Mouse (Mus musculus) kidney, embryonic 15.5 days (tissue): Measurements from ENCODE around the gene H2al1g. TPM values are rescaled to one million over a fixed set of nuclear protein-coding genes. Genes with fewer than 3 reads are reported as not detected.
"Not testable (repeated sequence)": the region's sequence is repeated elsewhere in the genome, so short reads cannot be mapped to it uniquely, and the experiment has no call there.

Experiments used
- ATAC-seq: fragments of 200-750 bp; cut with Nextera tagmentation; replicated peaks from 2 replicates; pipeline ENCODE4 v1.8.0; 2017; ENCODE audit warnings: moderate TSS enrichment; ENCODE audit not compliant: low FRiP score
- H3K27ac ChIP-seq: fragments of 300-500 bp; sonication (generic); 2 replicates; pipeline ENCODE4 v1.5.1; 2015; ENCODE audit warnings: mild to moderate bottlenecking, inconsistent platforms
- H3K27me3 ChIP-seq: fragments of 300-500 bp; sonication (generic); 2 replicates; pipeline ENCODE4 v1.6.1; 2015; ENCODE audit warnings: inconsistent platforms
- H3K36me3 ChIP-seq: fragments of 300-500 bp; sonication (generic); 2 replicates; pipeline ENCODE4 v1.6.1; 2015; ENCODE audit warnings: inconsistent platforms
- H3K4me1 ChIP-seq: fragments of 300-500 bp; sonication (generic); 2 replicates; pipeline ENCODE4 v1.6.1; 2015; ENCODE audit warnings: inconsistent platforms
- H3K4me2 ChIP-seq: fragments of 300-500 bp; sonication (generic); 2 replicates; pipeline ENCODE4 v1.6.1; 2015; ENCODE audit warnings: moderate library complexity, mild to moderate bottlenecking, inconsistent platforms
- H3K4me3 ChIP-seq: fragments of 300-500 bp; sonication (generic); replicated peaks from 2 replicates; pipeline ENCODE4 v1.5.1; 2015; ENCODE audit warnings: mild to moderate bottlenecking, inconsistent platforms
- H3K9ac ChIP-seq: fragments of 300-500 bp; sonication (generic); 2 replicates; pipeline ENCODE4 v1.6.1; 2015; ENCODE audit warnings: mild to moderate bottlenecking, inconsistent platforms
- H3K9me3 ChIP-seq: fragments of 300-500 bp; sonication (generic); replicated peaks from 2 replicates; pipeline ENCODE4 v1.6.1; 2016; ENCODE audit warnings: inconsistent platforms
- WGBS: fragments of 180-500 bp; shearing (Covaris S2); methylation state at CpG from one replicate; pipeline ENCODE4 v1.1.7; 2015; ENCODE audit warnings: mixed read lengths; 5-methylcytosine and 5-hydroxymethylcytosine counted together
- polyA plus RNA-seq: library from polyadenylated mRNA; unstranded; fragments of >200 nt; fragmentation: Nextera tagmentation; extraction: Ambion mirVana; gene quantifications from 2 replicates; pipeline ENCODE4 v1.2.1, GENCODE M21; 2015

H2al1g gene
- polyA plus RNA-seq, 1 experiment from 2014 or later, result not detected

DNA sequence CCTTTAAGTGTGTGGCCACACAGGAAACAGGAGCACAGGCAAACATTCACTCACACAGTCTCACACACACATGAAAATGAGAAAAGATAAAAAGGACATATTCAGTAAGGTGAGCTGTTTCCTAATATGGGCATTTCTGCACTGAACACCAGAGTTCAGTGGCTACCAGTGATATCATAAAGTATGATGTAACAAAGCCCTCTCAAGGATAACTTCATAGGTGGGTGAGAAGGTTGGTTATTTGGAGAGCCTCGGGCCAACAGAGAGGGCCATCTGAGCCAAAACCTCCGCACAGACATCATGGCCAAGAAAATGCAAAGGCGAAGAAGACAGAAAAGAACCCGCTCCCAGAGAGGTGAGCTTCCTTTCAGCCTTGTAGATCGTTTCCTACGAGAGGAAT, 3.2 kb upstream of the H2al1g start, which contains the start of gene H2al1f:
Gene H2al1f, plus strand, starts transcription at position 301 of the 400 bp plus-strand sequence.
- WGBS, result no CpG with 5 or more reads among the region's 6 CpGs

DNA sequence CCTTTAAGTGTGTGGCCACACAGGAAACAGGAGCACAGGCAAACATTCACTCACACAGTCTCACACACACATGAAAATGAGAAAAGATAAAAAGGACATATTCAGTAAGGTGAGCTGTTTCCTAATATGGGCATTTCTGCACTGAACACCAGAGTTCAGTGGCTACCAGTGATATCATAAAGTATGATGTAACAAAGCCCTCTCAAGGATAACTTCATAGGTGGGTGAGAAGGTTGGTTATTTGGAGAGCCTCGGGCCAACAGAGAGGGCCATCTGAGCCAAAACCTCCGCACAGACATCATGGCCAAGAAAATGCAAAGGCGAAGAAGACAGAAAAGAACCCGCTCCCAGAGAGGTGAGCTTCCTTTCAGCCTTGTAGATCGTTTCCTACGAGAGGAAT, 3.1 kb downstream of the H2al1g start, which contains the start of gene H2al1h:
Gene H2al1h, plus strand, starts transcription at position 301 of the 400 bp plus-strand sequence.
- not testable (repeated sequence) for H3K4me3 ChIP-seq, H3K9ac ChIP-seq, H3K36me3 ChIP-seq, ATAC-seq, H3K9me3 ChIP-seq, H3K27me3 ChIP-seq, H3K4me2 ChIP-seq, H3K4me1 ChIP-seq, H3K27ac ChIP-seq
- WGBS, result no CpG with 5 or more reads among the region's 6 CpGs

More for the DNA sequence above, 3.2 kb upstream of the H2al1g start, which contains the start of gene H2al1f:
- not testable (repeated sequence) for H3K9me3 ChIP-seq, H3K4me2 ChIP-seq, ATAC-seq, H3K4me3 ChIP-seq, H3K27me3 ChIP-seq, H3K36me3 ChIP-seq, H3K4me1 ChIP-seq, H3K9ac ChIP-seq, H3K27ac ChIP-seq

DNA sequence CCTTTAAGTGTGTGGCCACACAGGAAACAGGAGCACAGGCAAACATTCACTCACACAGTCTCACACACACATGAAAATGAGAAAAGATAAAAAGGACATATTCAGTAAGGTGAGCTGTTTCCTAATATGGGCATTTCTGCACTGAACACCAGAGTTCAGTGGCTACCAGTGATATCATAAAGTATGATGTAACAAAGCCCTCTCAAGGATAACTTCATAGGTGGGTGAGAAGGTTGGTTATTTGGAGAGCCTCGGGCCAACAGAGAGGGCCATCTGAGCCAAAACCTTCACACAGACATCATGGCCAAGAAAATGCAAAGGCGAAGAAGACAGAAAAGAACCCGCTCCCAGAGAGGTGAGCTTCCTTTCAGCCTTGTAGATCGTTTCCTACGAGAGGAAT, 6.3 kb downstream of the H2al1g start, which contains the start of gene H2al1i:
Gene H2al1i, plus strand, starts transcription at position 301 of the 400 bp plus-strand sequence.
- not testable (repeated sequence) for H3K4me2 ChIP-seq, H3K27ac ChIP-seq, ATAC-seq, H3K36me3 ChIP-seq, H3K4me3 ChIP-seq, H3K9ac ChIP-seq, H3K9me3 ChIP-seq, H3K27me3 ChIP-seq, H3K4me1 ChIP-seq
- WGBS, result 60% methylated on average over 1 of the region's 5 CpGs

DNA sequence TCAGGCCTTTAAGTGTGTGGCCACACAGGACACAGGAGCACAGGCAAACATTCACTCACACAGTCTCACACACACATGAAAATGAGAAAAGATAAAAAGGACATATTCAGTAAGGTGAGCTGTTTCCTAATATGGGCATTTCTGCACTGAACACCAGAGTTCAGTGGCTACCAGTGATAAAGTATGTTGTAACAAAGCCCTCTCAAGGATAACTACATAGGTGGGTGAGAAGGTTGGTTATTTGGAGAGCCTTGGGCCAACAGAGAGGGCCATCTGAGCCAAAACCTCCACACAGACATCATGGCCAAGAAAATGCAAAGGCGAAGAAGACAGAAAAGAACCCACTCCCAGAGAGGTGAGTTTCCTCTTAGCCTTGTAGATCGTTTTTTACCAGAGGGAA, 9.5 kb downstream of the H2al1g start, which contains the start of gene H2al1j:
Gene H2al1j, plus strand, starts transcription at position 301 of the 400 bp plus-strand sequence.
- H3K4me2 ChIP-seq, H3K4me3 ChIP-seq: not testable (repeated sequence)
- WGBS, result 98% methylated on average over 2 of the region's 2 CpGs

DNA sequence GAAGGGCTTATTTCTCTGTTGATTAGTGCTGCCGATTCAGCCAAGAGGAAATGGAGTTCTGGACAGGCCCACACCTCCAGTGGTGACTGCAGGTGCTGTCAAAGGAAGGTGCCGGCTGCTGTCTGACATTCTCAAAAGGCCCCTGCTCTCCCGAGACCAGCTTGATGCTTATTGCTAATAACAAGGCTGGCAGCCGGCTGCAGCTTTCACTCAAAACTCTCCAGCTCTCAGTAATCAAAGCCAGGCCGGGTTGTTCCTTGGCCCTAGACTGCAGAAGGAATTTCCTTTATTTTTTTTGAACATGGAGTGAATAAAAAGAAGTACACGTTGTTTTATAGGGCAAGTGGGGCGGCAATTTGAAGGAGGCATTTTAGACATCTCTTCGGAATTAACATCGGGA, 27.7 kb downstream of the H2al1g start:
- 73% methylated on average over 9 of the region's 9 CpGs for WGBS
- H3K9ac ChIP-seq, result no peak overlapping the region
- no peaks in the 10 kb centered on the region for H3K36me3 ChIP-seq
- H3K9me3 ChIP-seq, result no peaks in the 10 kb centered on the region
- H3K4me1 ChIP-seq, result no peaks in the 10 kb centered on the region
- ATAC-seq, result no peak
- no peak overlapping the region for H3K4me2 ChIP-seq
- no peak overlapping the region for H3K27ac ChIP-seq
- H3K27me3 ChIP-seq, result peaks cover 22% of the 10 kb centered on the region
- H3K4me3 ChIP-seq, result no peak overlapping the region

More for the DNA sequence above, 9.5 kb downstream of the H2al1g start, which contains the start of gene H2al1j:
- H3K4me1 ChIP-seq, ATAC-seq, H3K36me3 ChIP-seq, H3K9me3 ChIP-seq, H3K9ac ChIP-seq, H3K27me3 ChIP-seq, H3K27ac ChIP-seq: not testable (repeated sequence)

DNA sequence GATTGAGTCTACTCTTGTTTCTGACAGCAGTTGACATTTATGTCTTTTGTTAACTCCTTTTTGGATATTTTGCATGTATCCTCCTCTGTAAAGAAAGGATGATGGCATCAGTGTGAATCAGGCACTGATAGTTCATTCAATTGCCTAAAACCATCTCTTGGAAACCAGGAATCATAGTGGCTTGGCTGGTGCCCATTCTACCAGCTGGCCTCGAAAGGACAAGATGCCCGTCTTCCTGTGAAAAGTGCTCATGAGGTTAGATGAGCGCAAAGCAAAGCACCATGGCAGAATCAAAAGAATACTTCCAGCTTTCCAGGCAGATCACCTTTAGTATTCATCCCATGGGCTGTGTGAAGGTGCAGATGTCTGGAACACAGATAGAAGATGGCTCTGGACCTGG, 28.7 kb downstream of the H2al1g start:
- WGBS, result 88% methylated on average over 3 of the region's 3 CpGs
- Histone ChIP-seq H3K4me3 (no peak overlapping the region), H3K9ac (no peak overlapping the region), H3K27ac (no peak overlapping the region), H3K9me3 (no peaks in the 10 kb centered on the region), H3K27me3 (peaks cover 25% of the 10 kb centered on the region), H3K4me1 (no peaks in the 10 kb centered on the region), H3K36me3 (no peaks in the 10 kb centered on the region), H3K4me2 (no peak overlapping the region)
- ATAC-seq, result no peak

DNA sequence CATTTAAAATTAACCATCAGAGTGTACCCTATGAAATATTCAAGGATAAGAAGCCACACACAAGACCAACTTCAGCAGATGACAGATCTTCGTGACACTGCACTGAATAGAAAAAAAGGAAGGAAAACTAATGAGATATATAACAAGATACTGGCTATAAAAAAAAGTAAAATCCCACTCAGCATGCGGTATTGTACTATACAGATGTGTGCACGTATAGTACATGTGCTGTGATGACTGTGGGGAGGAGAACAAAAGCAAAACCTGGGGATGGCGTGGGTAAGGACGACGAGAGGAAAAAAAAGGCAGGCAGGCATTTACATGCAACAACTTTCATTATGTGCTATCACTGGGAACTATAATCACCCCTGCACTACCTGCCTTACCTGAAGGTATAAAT, 42.8 kb downstream of the H2al1g start:
- Histone ChIP-seq H3K4me1 (no peaks in the 10 kb centered on the region), H3K9me3 (no peaks in the 10 kb centered on the region), H3K4me2 (no peak overlapping the region), H3K27me3 (peaks cover 56% of the 10 kb centered on the region), H3K36me3 (no peaks in the 10 kb centered on the region), H3K27ac (no peak overlapping the region), H3K4me3 (no peak overlapping the region), H3K9ac (no peak overlapping the region)
- no peak for ATAC-seq
- 89% methylated on average over 6 of the region's 6 CpGs for WGBS

DNA sequence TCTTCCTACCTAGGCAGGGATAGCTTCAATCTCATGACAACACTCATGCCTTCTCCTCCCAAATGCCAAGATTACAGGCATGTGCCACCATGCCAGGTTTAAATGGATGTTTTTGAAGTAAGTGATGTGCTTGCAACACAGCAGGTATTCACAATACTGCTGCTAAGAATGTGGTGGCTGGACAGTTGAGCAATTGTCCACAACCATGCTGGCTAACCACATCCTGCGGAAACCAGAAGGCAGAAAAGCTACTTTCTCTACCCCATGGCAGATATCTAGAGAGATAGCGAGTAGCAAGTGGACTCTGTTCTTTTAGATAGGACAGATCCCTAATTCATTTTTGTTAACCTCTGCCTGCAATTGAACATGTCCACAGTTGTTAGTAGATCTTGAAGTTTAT, 43.2 kb downstream of the H2al1g start:
- 88% methylated on average over 2 of the region's 2 CpGs for whole genome bisulfite sequencing
- Histone ChIP-seq H3K4me1 (no peaks in the 10 kb centered on the region), H3K4me2 (no peak overlapping the region), H3K27me3 (peaks cover 58% of the 10 kb centered on the region), H3K36me3 (no peaks in the 10 kb centered on the region), H3K9me3 (no peaks in the 10 kb centered on the region), H3K9ac (no peak overlapping the region), H3K27ac (no peak overlapping the region), H3K4me3 (no peak overlapping the region)
- no peak for ATAC-seq

DNA sequence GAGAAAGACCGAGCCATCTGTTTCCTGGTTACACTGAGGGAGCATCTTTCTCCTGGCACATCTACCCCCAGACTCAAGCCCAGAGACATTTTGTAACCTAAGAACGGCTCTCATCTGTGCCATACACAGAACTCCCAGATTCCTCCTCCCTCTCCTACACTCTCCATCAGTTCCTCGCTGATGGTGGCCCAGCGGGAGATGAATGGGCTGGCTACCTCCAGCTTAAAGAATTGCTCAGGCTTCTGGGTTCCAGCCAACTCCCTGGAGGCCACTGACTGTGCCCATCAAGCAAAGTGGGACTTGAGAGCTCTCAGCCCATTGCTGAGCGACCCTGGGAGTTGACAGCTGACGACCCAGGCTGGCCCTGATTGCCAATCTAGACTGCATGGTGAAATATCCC, 45.8 kb downstream of the H2al1g start:
- no peak overlapping the region for H3K9ac ChIP-seq
- ATAC-seq, result no peak
- no peaks in the 10 kb centered on the region for H3K36me3 ChIP-seq
- H3K4me1 ChIP-seq, result no peaks in the 10 kb centered on the region
- no peaks in the 10 kb centered on the region for H3K9me3 ChIP-seq
- H3K4me2 ChIP-seq, result no peak overlapping the region
- H3K27ac ChIP-seq, result no peak overlapping the region
- WGBS, result 71% methylated on average over 6 of the region's 6 CpGs
- H3K27me3 ChIP-seq, result peaks cover 51% of the 10 kb centered on the region
- H3K4me3 ChIP-seq, result no peak overlapping the region

DNA sequence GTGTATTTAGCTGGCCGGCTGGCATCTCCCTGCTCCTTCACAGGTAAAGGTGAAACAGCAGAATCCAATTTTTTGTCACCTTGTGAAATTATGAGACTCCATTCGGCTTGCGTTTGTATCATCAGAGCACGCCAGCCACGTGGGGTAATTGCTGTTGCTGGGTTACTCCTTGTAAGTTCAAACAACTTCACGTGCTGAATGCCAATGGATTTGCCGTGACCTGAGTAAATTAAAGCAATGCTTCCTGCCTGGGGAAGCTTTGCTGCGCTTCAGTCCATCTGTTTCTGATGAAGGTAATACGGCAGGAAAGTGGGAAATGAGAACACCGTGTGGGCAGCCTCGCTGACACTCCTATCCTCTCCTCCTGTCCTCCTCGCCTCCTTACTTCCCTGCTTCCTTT, 47.1 kb downstream of the H2al1g start:
- Histone ChIP-seq H3K4me1 (no peaks in the 10 kb centered on the region), H3K27me3 (peaks cover 49% of the 10 kb centered on the region), H3K9ac (no peak overlapping the region), H3K4me3 (no peak overlapping the region), H3K9me3 (no peaks in the 10 kb centered on the region), H3K36me3 (no peaks in the 10 kb centered on the region), H3K4me2 (no peak overlapping the region), H3K27ac (no peak overlapping the region)
- no peak for ATAC-seq
- 67% methylated on average over 12 of the region's 12 CpGs for WGBS

Other genes starting within 250 kb of the H2al1g start
- not detected in 2 replicates for gene H2al1a, start 19.0 kb upstream of the H2al1g start, polyA plus RNA-seq
- gene H2al1b, start 15.8 kb upstream of the H2al1g start, polyA plus RNA-seq, result not detected in 2 replicates
- not detected in 2 replicates for gene H2al1c, start 12.6 kb upstream of the H2al1g start, polyA plus RNA-seq
- gene H2al1d, start 9.4 kb upstream of the H2al1g start, polyA plus RNA-seq, result not detected in 2 replicates
- not detected in 2 replicates for gene H2al1e, start 6.3 kb upstream of the H2al1g start, polyA plus RNA-seq
- not detected in 2 replicates for gene H2al1f, start 3.1 kb upstream of the H2al1g start, polyA plus RNA-seq
- gene H2al1h, start 3.2 kb downstream of the H2al1g start, polyA plus RNA-seq, result not detected in 2 replicates
- not detected in 2 replicates for gene H2al1i, start 6.4 kb downstream of the H2al1g start, polyA plus RNA-seq
- not detected in 2 replicates for gene H2al1j, start 9.6 kb downstream of the H2al1g start, polyA plus RNA-seq